Mouse (Mus musculus) stomach, postnatal 0 days (tissue): ENCODE data around the gene Gm6525. TPM values are rescaled to one million over a fixed set of nuclear protein-coding genes. Genes with fewer than 3 reads are reported as not detected.

ENCODE experiments used
- ATAC-seq: fragments of 200-750 bp; cut with Nextera tagmentation; 2 replicates; pipeline ENCODE4 v1.8.0; 2017; ENCODE audit not compliant: low FRiP score, low TSS enrichment
- DNase-seq: peaks from one replicate; pipeline ENCODE4 v3.0.0-alpha.2; 2016; ENCODE audit warnings: low spot score
- H3K27ac ChIP-seq: fragments of 300-500 bp; sonication (generic); replicated peaks from 2 replicates; pipeline ENCODE4 v1.5.1; 2014; ENCODE audit warnings: mild to moderate bottlenecking, control low read depth
- H3K27me3 ChIP-seq: fragments of 300-500 bp; sonication (generic); 2 replicates; pipeline ENCODE4 v1.6.1; 2014; ENCODE audit warnings: low read length; ENCODE audit not compliant: control insufficient read depth, insufficient read depth
- H3K36me3 ChIP-seq: fragments of 300-500 bp; sonication (generic); 2 replicates; pipeline ENCODE4 v1.6.1; 2014; ENCODE audit warnings: low read length, mixed read lengths; ENCODE audit not compliant: control insufficient read depth, insufficient read depth
- H3K4me1 ChIP-seq: fragments of 300-500 bp; sonication (generic); replicated peaks from 2 replicates; pipeline ENCODE4 v1.6.1; 2014; ENCODE audit warnings: antibody characterized with exemption; ENCODE audit not compliant: control insufficient read depth, insufficient read depth
- H3K4me2 ChIP-seq: fragments of 300-500 bp; sonication (generic); replicated peaks from 2 replicates; pipeline ENCODE4 v1.6.1; 2014; ENCODE audit warnings: low read depth, mild to moderate bottlenecking, control low read depth, moderate library complexity
- H3K4me3 ChIP-seq: fragments of 300-500 bp; sonication (generic); 2 replicates; pipeline ENCODE4 v1.5.1; 2014; ENCODE audit warnings: low read depth, low read length, control low read depth
- H3K9ac ChIP-seq: fragments of 300-500 bp; sonication (generic); 2 replicates; pipeline ENCODE4 v1.6.1; 2014; ENCODE audit warnings: mild to moderate bottlenecking, low read length, control low read depth, mixed read lengths
- H3K9me3 ChIP-seq: fragments of 300-500 bp; sonication (generic); 2 replicates; pipeline ENCODE4 v1.6.1; 2016; ENCODE audit warnings: low read length; ENCODE audit not compliant: control insufficient read depth
- CTCF ChIP-seq: IDR thresholded peaks from 2 replicates; pipeline ENCODE4 v1.5.1; 2016; ENCODE audit warnings: antibody characterized with exemption, low read depth, mild to moderate bottlenecking, moderate library complexity
- EP300 ChIP-seq: optimal IDR thresholded peaks from 2 replicates; pipeline ENCODE3; 2016; ENCODE audit warnings: antibody characterized with exemption
- WGBS: fragments of 180-500 bp; shearing (Covaris S2); extraction: QIAGEN DNeasy Blood & Tissue Kit; methylation state at CpG from one replicate; pipeline ENCODE4 v1.1.7; 2014; 5-methylcytosine and 5-hydroxymethylcytosine counted together
- polyA plus RNA-seq: library from polyadenylated mRNA; unstranded; fragments of >200 nt; fragmentation: Nextera tagmentation; extraction: Ambion mirVana; gene quantifications from 2 replicates; pipeline ENCODE4 v1.2.1, GENCODE M21; 2015

The Gm6525 gene
- polyA plus RNA-seq, 1 experiment from 2014 or later = 0.75 TPM

- H3K4me1 ChIP-seq = no peaks in the 10 kb centered on the region
- peak overlapping the region; percentile 45 for H3K4me3 ChIP-seq
- 40% methylated on average over 10 of the region's 10 CpGs for WGBS
- peak overlapping the region; percentile 62 for H3K9ac ChIP-seq
- H3K4me2 ChIP-seq = peak overlapping the region; percentile 56
- no peaks in the 10 kb centered on the region for H3K9me3 ChIP-seq
- H3K36me3 ChIP-seq = no peaks in the 10 kb centered on the region
- DNase-seq (peak; percentile 53), ATAC-seq (peak; percentile 55)
- TF ChIP-seq CTCF = no peak
- TF ChIP-seq EP300 = no peak
- peak overlapping the region; percentile 88 for H3K27ac ChIP-seq
- no peaks in the 10 kb centered on the region for H3K27me3 ChIP-seq
Observed at GRCm38 (mm10) chr3:84189629-84190173, 15.8 kb downstream of the Gm6525 start.

DNA sequence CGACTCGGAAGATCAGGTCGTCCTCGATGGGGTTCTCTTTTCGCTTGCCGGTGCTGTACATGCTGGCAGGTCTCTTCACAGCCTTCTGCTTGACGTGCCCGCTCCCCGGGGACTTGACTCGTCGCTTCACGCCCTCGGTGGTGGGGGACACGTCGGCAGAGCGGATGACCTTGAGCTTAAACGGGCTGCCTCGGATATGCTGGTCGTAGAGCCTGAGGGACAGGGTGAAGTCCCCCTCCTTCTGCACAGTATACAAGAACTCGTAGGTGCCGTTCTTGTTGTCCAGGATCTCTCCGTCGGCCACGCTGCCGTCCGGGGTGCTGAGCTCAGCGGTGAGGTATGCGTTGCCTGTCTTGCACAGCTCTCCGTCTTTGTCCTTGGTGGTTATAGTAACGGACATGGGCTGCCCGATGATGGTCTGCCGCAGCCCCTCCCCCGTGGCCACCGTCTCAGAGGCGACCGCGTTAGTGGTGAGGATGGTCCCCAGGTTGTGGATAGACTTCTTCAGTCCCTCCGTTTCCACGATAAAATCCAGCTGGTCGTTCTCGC is 16.7 kb downstream of the Gm6525 start:
- Histone ChIP-seq H3K9ac (peak overlapping the region; percentile 62), H3K4me3 (peak overlapping the region; percentile 45), H3K4me2 (peak overlapping the region; percentile 56), H3K27me3 (no peaks in the 10 kb centered on the region), H3K4me1 (no peaks in the 10 kb centered on the region), H3K36me3 (no peaks in the 10 kb centered on the region), H3K9me3 (no peaks in the 10 kb centered on the region), H3K27ac (peak overlapping the region; percentile 88)
- TF ChIP-seq EP300 = no peak
- TF ChIP-seq CTCF = no peak
- WGBS = 8% methylated on average over 41 of the region's 41 CpGs
- peak; percentile 48 for DNase-seq
- peak; percentile 38 for ATAC-seq

- no peaks in the 10 kb centered on the region for H3K4me1 ChIP-seq
- DNase-seq = peak; percentile 57
- H3K9ac ChIP-seq = peak overlapping the region; percentile 62
Observed at GRCm38 (mm10) chr3:84191141-84191881, 17.4 kb downstream of the Gm6525 start.

GRCm38 (mm10) chr3:84193881-84194280 is 20.0 kb downstream of the Gm6525 start:
- H3K36me3 ChIP-seq = no peaks in the 10 kb centered on the region
- H3K4me3 ChIP-seq = no peak overlapping the region
- no peaks in the 10 kb centered on the region for H3K4me1 ChIP-seq
- 53% methylated on average over 4 of the region's 4 CpGs for WGBS
- H3K9ac ChIP-seq = no peak overlapping the region
- DNase-seq (no peak), ATAC-seq (no peak)
- no peak for TF ChIP-seq CTCF
- TF ChIP-seq EP300 = no peak
- H3K27ac ChIP-seq = no peak overlapping the region
- no peak overlapping the region for H3K4me2 ChIP-seq
- no peaks in the 10 kb centered on the region for H3K27me3 ChIP-seq
- no peaks in the 10 kb centered on the region for H3K9me3 ChIP-seq

More at GRCm38 (mm10) chr3:84191141-84191881, 17.4 kb downstream of the Gm6525 start:
- TF ChIP-seq CTCF = peak; percentile 51
- TF ChIP-seq EP300 = peak; percentile 69
- Histone ChIP-seq H3K27me3 (no peaks in the 10 kb centered on the region), H3K9me3 (no peaks in the 10 kb centered on the region), H3K4me2 (peak overlapping the region; percentile 56), H3K27ac (peak overlapping the region; percentile 88), H3K36me3 (no peaks in the 10 kb centered on the region), H3K4me3 (peak overlapping the region; percentile 45)
- 42% methylated on average over 21 of the region's 21 CpGs for WGBS
- peak; percentile 84 for ATAC-seq

DNA sequence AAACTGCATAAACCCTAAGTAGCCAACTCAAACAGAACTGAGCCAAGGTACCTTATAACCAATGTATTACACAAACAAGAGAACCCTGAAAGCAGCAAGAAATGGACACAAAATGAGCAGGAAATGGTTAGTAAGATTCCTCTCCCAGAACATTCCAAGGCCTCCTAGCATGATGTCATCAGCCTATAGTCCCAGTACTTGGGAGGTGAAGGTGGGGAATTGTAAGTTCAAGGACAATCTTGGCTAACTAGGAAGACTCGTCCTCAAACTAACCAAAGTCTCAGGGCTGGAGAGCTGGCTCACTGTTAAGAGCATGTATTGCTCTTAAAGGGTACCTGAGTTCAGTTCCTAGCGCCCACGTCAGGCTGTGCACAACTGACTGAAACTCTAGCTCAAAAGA is 24.3 kb downstream of the Gm6525 start:
- no peak for ATAC-seq
- Histone ChIP-seq H3K4me3 (no peak overlapping the region), H3K4me2 (no peak overlapping the region), H3K9me3 (no peaks in the 10 kb centered on the region), H3K27me3 (no peaks in the 10 kb centered on the region), H3K27ac (no peak overlapping the region), H3K4me1 (no peaks in the 10 kb centered on the region), H3K36me3 (no peaks in the 10 kb centered on the region), H3K9ac (no peak overlapping the region)
- no peak for TF ChIP-seq CTCF
- TF ChIP-seq EP300 = no peak
- 93% methylated on average over 3 of the region's 3 CpGs for WGBS
- no peak for DNase-seq

DNA sequence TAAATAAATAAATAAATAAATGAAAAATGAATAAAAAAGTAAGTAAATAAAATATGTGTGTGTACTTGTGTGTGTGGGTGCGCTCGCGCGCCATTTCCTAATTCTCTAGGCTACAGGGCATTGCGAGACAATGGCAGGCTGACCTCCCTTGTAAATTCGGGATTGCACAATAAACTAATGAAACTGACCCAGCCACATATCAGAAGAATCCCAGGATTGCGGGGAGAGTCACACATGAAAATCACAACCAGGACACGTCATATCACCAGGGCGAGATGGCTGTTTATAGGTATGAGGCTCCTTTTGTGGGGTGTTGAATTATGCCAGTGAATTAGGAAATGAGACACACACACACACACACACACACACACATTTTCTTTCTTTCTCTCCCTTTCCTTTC is 25.6 kb downstream of the Gm6525 start:
- no peak for ATAC-seq
- WGBS = 90% methylated on average over 9 of the region's 9 CpGs
- TF ChIP-seq CTCF = no peak
- no peak for TF ChIP-seq EP300

More for the DNA sequence above, 25.6 kb downstream of the Gm6525 start:
- Histone ChIP-seq H3K9ac (no peak overlapping the region), H3K9me3 (no peaks in the 10 kb centered on the region), H3K27me3 (no peaks in the 10 kb centered on the region), H3K27ac (no peak overlapping the region), H3K4me1 (no peaks in the 10 kb centered on the region), H3K4me3 (no peak overlapping the region), H3K36me3 (no peaks in the 10 kb centered on the region), H3K4me2 (no peak overlapping the region)
- DNase-seq = no peak
